In genomic region chr7:100608910-100609309, GRCm38 (mm10) we compare ENCODE assay signal across 8 mouse cellular contexts. TPM values are rescaled to one million over a fixed set of nuclear protein-coding genes. Genes with fewer than 3 reads are reported as not detected.
DNase-seq lines count a peak whose midpoint lies in the region; ATAC-seq and TF ChIP-seq lines count a peak whose summit lies in the region.

No protein-coding gene starts in this region.

- no peak for DNase-seq in lung, postnatal 4 days
- no peak for DNase-seq in limb, embryonic 10.5 days (ENCODE audit: low spot score)
- DNase-seq in thymus, postnatal 36 days, result no peak
- DNase-seq in c-Kit-positive CD71-positive TER-119-positive erythroid progenitor cells, embryonic 14.5 days (ENCODE audit: low spot score), result no peak

- H3K4me2 ChIP-seq in lung, embryonic 15.5 days, result peak overlapping the region; percentile 63
- peak overlapping the region; percentile 58 for H3K4me2 ChIP-seq in neural tube, embryonic 14.5 days (ENCODE audit: low read depth, low read length)

- H3K4me3 ChIP-seq in lung, embryonic 15.5 days, result peak overlapping the region; percentile 100
- H3K4me3 ChIP-seq in embryonic fibroblast, embryonic 13.5 days (ENCODE audit: insufficient read depth, low read length), result peak overlapping the region; percentile 95
- peak overlapping the region; percentile 99 for H3K4me3 ChIP-seq in limb, embryonic 10.5 days
- peak overlapping the region; percentile 99 for H3K4me3 ChIP-seq in neural tube, embryonic 14.5 days (ENCODE audit: low read depth, low read length)

- WGBS in lung, embryonic 15.5 days, result 5% methylated on average over 4 of the region's 4 CpGs
- 30% methylated on average over 4 of the region's 4 CpGs for WGBS in limb, embryonic 10.5 days
- 22% methylated on average over 4 of the region's 4 CpGs for WGBS in neural tube, embryonic 14.5 days

- H3K36me3 ChIP-seq in lung, embryonic 15.5 days, result no peaks in the 10 kb centered on the region
- H3K36me3 ChIP-seq in limb, embryonic 10.5 days, result no peaks in the 10 kb centered on the region
- H3K36me3 ChIP-seq in neural tube, embryonic 14.5 days (ENCODE audit: control insufficient read depth, insufficient read depth, low read length), result no peaks in the 10 kb centered on the region

- H3K4me1 ChIP-seq in lung, embryonic 15.5 days, result peaks cover 15% of the 10 kb centered on the region; the same call in 1 of the 2 replicates
- peaks cover 4% of the 10 kb centered on the region; the same call in 1 of the 2 replicates for H3K4me1 ChIP-seq in embryonic fibroblast, embryonic 13.5 days (ENCODE audit: control insufficient read depth, insufficient read depth, low read length)
- peaks cover 21% of the 10 kb centered on the region for H3K4me1 ChIP-seq in limb, embryonic 10.5 days
- H3K4me1 ChIP-seq in neural tube, embryonic 14.5 days (ENCODE audit: control insufficient read depth, insufficient read depth, low read length), result peaks cover 9% of the 10 kb centered on the region; the same call in 1 of the 2 replicates

- H3K27me3 ChIP-seq in lung, embryonic 15.5 days, result no peaks in the 10 kb centered on the region
- H3K27me3 ChIP-seq in limb, embryonic 10.5 days (ENCODE audit: low read depth, poor library complexity, severe bottlenecking), result 0 out of 2 replicates have a peak, but pooled peaks cover 5% of the 10 kb centered on the region
- no peaks in the 10 kb centered on the region for H3K27me3 ChIP-seq in neural tube, embryonic 14.5 days (ENCODE audit: control insufficient read depth, insufficient read depth, low read length)

- TF ChIP-seq POLR2A in embryonic fibroblast, embryonic 13.5 days (IDR thresholded peaks at IDR 0.05; ENCODE audit: low read depth, low read length), result no peak

- H3K27ac ChIP-seq in lung, embryonic 15.5 days, result no peak overlapping the region
- H3K27ac ChIP-seq in embryonic fibroblast, embryonic 13.5 days (ENCODE audit: insufficient read depth, low read length), result no peak overlapping the region
- peak overlapping the region; percentile 98; the same call in 1 of the 2 replicates for H3K27ac ChIP-seq in limb, embryonic 10.5 days
- H3K27ac ChIP-seq in neural tube, embryonic 14.5 days (ENCODE audit: low read depth, low read length), result peak overlapping the region; percentile 99; the same call in 1 of the 2 replicates

- H3K9me3 ChIP-seq in lung, embryonic 15.5 days, result no peaks in the 10 kb centered on the region
- H3K9me3 ChIP-seq in limb, embryonic 10.5 days (replicated peaks), result no peaks in the 10 kb centered on the region
- no peaks in the 10 kb centered on the region for H3K9me3 ChIP-seq in neural tube, embryonic 14.5 days (ENCODE audit: control insufficient read depth, low read length)

- TF ChIP-seq CTCF in embryonic fibroblast, embryonic 13.5 days (IDR thresholded peaks at IDR 0.05; ENCODE audit: borderline replicate concordance, insufficient read depth, low read length), result no peak

- ATAC-seq in lung, embryonic 15.5 days (ENCODE audit: borderline replicate concordance, extremely low read depth, low FRiP score, low TSS enrichment), result no peak
- no peak for ATAC-seq in neural tube, embryonic 14.5 days (ENCODE audit: low read depth)
- no peak for ATAC-seq in cerebellum, adult (ENCODE audit: insufficient number of reproducible peaks, low FRiP score, low TSS enrichment)

- peak overlapping the region; percentile 100 for H3K9ac ChIP-seq in lung, embryonic 15.5 days
- H3K9ac ChIP-seq in neural tube, embryonic 14.5 days (replicated peaks; ENCODE audit: low read depth, low read length), result peak overlapping the region; percentile 97

RNA-seq across cellular contexts. Expression of gene Mrpl48, which starts 0.8 kb away (rescaled TPM):
- polyA plus RNA-seq in lung, embryonic 15.5 days (2015; fragmentation: Nextera tagmentation; extraction: Ambion mirVana), result 77.0 and 82.1 TPM in 2 replicates
- polyA plus RNA-seq in embryonic fibroblast, embryonic 13.5 days (2011; ENCODE audit: insufficient read length, low read depth, missing spikeins), result 34.1 and 40.9 TPM in 2 replicates
- 57.3 and 59.5 TPM in 2 replicates for polyA plus RNA-seq in limb, embryonic 10.5 days (2016; fragmentation: Nextera tagmentation; extraction: Ambion mirVana)
- 87.5 and 88.7 TPM in 2 replicates for polyA plus RNA-seq in neural tube, embryonic 14.5 days (2014; fragmentation: Nextera tagmentation; extraction: Ambion mirVana)

RNA-seq across cellular contexts. Expression of gene Rab6a, which starts 1.7 kb away (rescaled TPM):
- polyA plus RNA-seq in lung, embryonic 15.5 days (2015; fragmentation: Nextera tagmentation; extraction: Ambion mirVana), result 85.2 and 90.7 TPM in 2 replicates
- 149 and 163 TPM in 2 replicates for polyA plus RNA-seq in embryonic fibroblast, embryonic 13.5 days (2011; ENCODE audit: insufficient read length, low read depth, missing spikeins)
- polyA plus RNA-seq in limb, embryonic 10.5 days (2016; fragmentation: Nextera tagmentation; extraction: Ambion mirVana), result 81.9 and 92.3 TPM in 2 replicates
- 324 and 339 TPM in 2 replicates for polyA plus RNA-seq in neural tube, embryonic 14.5 days (2014; fragmentation: Nextera tagmentation; extraction: Ambion mirVana)

RNA-seq across cellular contexts. Expression of gene Plekhb1, which starts 53.3 kb away (rescaled TPM):
- polyA plus RNA-seq in lung, embryonic 15.5 days (2015; fragmentation: Nextera tagmentation; extraction: Ambion mirVana), result 18.3 and 20.4 TPM in 2 replicates
- 0.53 and 0.63 TPM in 2 replicates for polyA plus RNA-seq in embryonic fibroblast, embryonic 13.5 days (2011; ENCODE audit: insufficient read length, low read depth, missing spikeins)
- 0.83 and 1.5 TPM in 2 replicates for polyA plus RNA-seq in limb, embryonic 10.5 days (2016; fragmentation: Nextera tagmentation; extraction: Ambion mirVana)
- 21.7 and 26.3 TPM in 2 replicates for polyA plus RNA-seq in neural tube, embryonic 14.5 days (2014; fragmentation: Nextera tagmentation; extraction: Ambion mirVana)

Comparison
In these comparisons a context has a peak if more than half of its experiments do, and no peak if none do; other contexts are left out.
1. H3K27ac ChIP-seq: peak in limb, embryonic 10.5 days (single experiment) and neural tube, embryonic 14.5 days (single experiment); none in lung, embryonic 15.5 days (single experiment) and embryonic fibroblast, embryonic 13.5 days (single experiment).
2. Peak in every context shown above with its lines, with median percentiles within 50 percentile points of each other: H3K4me3 ChIP-seq.